Mouse (Mus musculus): ENCODE measurements around the gene Kcnj9. TPM values are rescaled to one million over a fixed set of nuclear protein-coding genes. Genes with fewer than 3 reads are reported as not detected.

The Kcnj9 gene
- polyA plus RNA-seq, 1 experiment from 2014 or later: 5.6 TPM

DNA sequence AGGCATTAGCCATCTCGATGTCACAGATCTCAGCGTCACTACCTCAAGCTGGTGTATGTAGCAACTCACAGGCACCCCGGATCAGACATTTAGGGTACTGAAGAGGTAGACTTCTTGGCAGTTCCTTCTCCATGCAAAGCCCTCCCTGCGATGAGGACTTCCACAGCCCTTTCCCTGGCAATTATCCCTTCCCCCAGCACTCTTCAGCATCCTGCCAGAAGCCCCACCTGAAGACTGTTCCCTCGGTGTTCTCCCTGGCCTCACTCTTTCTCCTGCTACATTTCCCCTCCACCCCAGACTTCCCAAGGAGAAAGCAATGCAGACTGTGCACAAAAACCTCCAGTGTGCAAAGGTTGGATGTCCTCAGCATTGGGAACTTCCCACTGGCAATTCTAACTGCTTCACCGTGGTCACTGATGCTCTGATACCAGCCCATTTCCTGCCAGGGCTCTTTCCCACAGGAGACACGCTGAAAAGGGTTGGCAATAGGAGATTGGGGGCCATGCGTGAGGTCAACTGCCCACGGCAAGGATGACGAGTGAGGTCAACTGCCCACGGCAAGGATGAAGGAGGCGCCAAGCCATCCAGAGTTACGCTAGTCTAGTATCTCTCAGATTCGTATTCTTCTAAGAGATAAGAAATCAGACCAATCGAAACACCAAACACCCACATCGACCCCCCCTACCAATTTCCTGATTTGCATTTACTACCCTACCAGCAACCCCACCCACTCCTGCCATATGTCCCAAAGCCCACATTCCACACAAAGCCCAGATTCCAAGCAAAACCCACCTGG is 1.7 kb downstream of the Kcnj9 start:
- Histone ChIP-seq H3K36me3 (ENCODE audit: control insufficient read depth, insufficient read depth, low read length) (no peaks in the 10 kb centered on the region), H3K4me2 (ENCODE audit: low read length) (no peak overlapping the region), H3K27me3 (replicated peaks; ENCODE audit: control insufficient read depth, insufficient read depth, low read length) (no peaks in the 10 kb centered on the region), H3K9me3 (ENCODE audit: control insufficient read depth, low read length) (no peaks in the 10 kb centered on the region), H3K9ac (ENCODE audit: low read depth, low read length) (no peak overlapping the region), H3K27ac (ENCODE audit: low read depth, low read length) (no peak overlapping the region), H3K4me1 (ENCODE audit: control insufficient read depth, insufficient read depth, low read depth, low read length) (peaks cover 20% of the 10 kb centered on the region), H3K4me3 (ENCODE audit: low read length) (no peak overlapping the region)
- no peak for ATAC-seq
- 91% methylated on average over 16 of the region's 16 CpGs for WGBS

- Histone ChIP-seq H3K27me3 (replicated peaks; ENCODE audit: control insufficient read depth, insufficient read depth, low read length) (no peaks in the 10 kb centered on the region), H3K4me2 (ENCODE audit: low read length) (peak overlapping the region; percentile 87), H3K9ac (ENCODE audit: low read depth, low read length) (no peak overlapping the region), H3K27ac (ENCODE audit: low read depth, low read length) (no peak overlapping the region), H3K4me3 (ENCODE audit: low read length) (peak overlapping the region; percentile 53), H3K4me1 (ENCODE audit: control insufficient read depth, insufficient read depth, low read depth, low read length) (peaks cover 20% of the 10 kb centered on the region), H3K36me3 (ENCODE audit: control insufficient read depth, insufficient read depth, low read length) (no peaks in the 10 kb centered on the region), H3K9me3 (ENCODE audit: control insufficient read depth, low read length) (no peaks in the 10 kb centered on the region)
- WGBS: 63% methylated on average over 11 of the region's 11 CpGs
- no peak for ATAC-seq
Observed at GRCm38 (mm10) chr1:172326684-172327083, 2.4 kb downstream of the Kcnj9 start.

DNA sequence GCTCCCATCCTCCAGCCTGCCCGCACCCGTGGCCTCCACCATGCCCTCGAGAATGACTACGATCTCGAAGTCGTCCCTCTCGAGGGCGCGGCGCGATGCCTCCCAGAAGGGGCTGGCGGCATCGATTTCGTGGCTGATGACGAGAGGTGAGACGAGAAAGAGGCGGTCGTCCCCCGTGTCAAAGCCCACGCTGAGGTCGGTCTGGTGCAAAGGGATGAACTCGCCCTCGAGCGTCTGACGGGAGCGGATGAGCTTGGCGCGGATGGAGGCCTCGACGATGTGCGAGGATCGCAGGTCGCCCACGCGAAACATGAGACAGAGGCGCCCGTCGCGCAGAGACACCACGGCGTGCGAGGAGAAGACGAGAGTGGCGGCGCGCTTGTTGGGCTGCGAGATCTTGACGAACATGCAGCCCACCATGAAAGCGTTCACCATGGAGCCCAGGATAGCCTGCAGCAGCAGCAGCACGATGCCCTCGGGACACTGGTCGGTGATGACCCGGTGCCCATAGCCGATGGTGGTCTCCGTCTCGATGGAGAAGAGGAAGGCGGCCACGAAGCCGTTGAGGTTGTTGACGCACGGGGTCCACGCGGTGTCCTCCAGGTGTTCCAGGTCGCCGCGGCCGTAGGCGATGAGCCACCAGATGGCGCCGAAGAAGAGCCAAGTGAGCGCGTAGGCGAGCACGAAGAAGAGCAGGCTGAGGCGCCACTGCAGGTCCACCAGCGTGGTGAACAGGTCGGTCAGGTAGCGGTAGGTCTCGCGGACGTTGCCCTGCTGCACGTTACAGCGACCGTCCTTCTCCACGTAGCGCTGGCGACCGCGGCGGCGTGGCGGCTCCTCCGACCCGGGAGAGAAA is 3.2 kb downstream of the Kcnj9 start:
- peak overlapping the region; percentile 87 for H3K4me2 ChIP-seq (ENCODE audit: low read length)
- WGBS: 19% methylated on average over 94 of the region's 94 CpGs
- H3K4me3 ChIP-seq (ENCODE audit: low read length): peak overlapping the region; percentile 53
- ATAC-seq: peak; percentile 76
- H3K27ac ChIP-seq (ENCODE audit: low read depth, low read length): no peak overlapping the region
- H3K9me3 ChIP-seq (ENCODE audit: control insufficient read depth, low read length): no peaks in the 10 kb centered on the region
- no peaks in the 10 kb centered on the region for H3K36me3 ChIP-seq (ENCODE audit: control insufficient read depth, insufficient read depth, low read length)
- H3K27me3 ChIP-seq (replicated peaks; ENCODE audit: control insufficient read depth, insufficient read depth, low read length): no peaks in the 10 kb centered on the region
- peaks cover 20% of the 10 kb centered on the region for H3K4me1 ChIP-seq (ENCODE audit: control insufficient read depth, insufficient read depth, low read depth, low read length)
- peak overlapping the region; percentile 70 for H3K9ac ChIP-seq (ENCODE audit: low read depth, low read length)

DNA sequence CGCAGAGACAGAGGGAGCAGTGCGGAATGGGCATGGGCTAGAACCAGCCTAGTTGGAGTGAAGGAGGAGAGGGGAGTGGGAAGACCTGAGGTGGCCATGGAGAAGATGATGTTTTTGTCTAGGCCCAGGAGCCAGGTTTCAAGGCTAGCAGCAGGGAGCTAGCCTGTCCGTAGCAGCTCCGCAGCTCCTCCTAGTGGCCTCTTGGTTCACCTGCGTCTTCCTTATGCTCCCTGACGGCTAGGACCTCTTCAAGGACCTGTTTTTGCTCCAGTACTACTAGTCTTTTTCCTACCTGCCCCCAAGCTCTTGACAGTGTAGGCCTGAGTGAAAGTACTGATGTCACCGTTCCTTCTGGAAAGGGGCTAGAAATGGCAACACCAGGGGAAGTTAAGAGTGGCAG is 4.4 kb downstream of the Kcnj9 start:
- Histone ChIP-seq H3K27me3 (replicated peaks; ENCODE audit: control insufficient read depth, insufficient read depth, low read length) (no peaks in the 10 kb centered on the region), H3K4me1 (ENCODE audit: control insufficient read depth, insufficient read depth, low read depth, low read length) (peaks cover 18% of the 10 kb centered on the region), H3K4me3 (ENCODE audit: low read length) (no peak overlapping the region), H3K36me3 (ENCODE audit: control insufficient read depth, insufficient read depth, low read length) (no peaks in the 10 kb centered on the region), H3K9ac (ENCODE audit: low read depth, low read length) (no peak overlapping the region), H3K27ac (ENCODE audit: low read depth, low read length) (no peak overlapping the region), H3K9me3 (ENCODE audit: control insufficient read depth, low read length) (no peaks in the 10 kb centered on the region), H3K4me2 (ENCODE audit: low read length) (no peak overlapping the region)
- ATAC-seq: no peak
- WGBS: 14% methylated on average over 7 of the region's 7 CpGs

DNA sequence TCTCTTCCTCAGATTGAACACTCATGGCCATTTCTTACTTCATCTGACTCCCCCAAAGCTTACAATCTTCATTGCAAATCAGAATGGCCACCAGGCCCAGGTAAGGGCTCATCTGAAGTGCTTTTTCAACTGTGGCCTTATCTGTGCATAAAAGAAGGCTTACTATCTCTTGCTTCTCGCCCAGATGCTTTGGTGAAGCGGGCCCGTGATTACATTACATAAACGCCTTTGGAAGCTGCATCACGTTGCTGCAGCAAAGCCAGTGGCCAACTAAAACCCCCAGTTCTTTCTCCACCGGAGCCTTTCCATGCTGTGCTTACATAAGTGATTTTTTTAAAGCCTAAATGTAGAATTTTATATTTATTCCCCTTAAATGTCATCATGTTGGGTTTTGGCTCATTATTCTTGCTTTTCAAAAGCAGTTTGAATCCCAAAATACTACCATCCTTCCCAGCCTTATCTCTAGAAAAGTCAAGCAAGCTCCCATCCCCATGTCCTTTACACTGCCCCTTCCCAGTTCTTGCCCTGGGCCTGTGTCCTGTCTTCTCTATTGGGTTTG is 5.2 kb downstream of the Kcnj9 start:
- H3K27me3 ChIP-seq (replicated peaks; ENCODE audit: control insufficient read depth, insufficient read depth, low read length): no peaks in the 10 kb centered on the region
- no peak overlapping the region for H3K4me2 ChIP-seq (ENCODE audit: low read length)
- 61% methylated on average over 6 of the region's 6 CpGs for WGBS
- H3K4me1 ChIP-seq (ENCODE audit: control insufficient read depth, insufficient read depth, low read depth, low read length): peaks cover 9% of the 10 kb centered on the region
- H3K36me3 ChIP-seq (ENCODE audit: control insufficient read depth, insufficient read depth, low read length): no peaks in the 10 kb centered on the region
- H3K4me3 ChIP-seq (ENCODE audit: low read length): no peak overlapping the region
- H3K27ac ChIP-seq (ENCODE audit: low read depth, low read length): no peak overlapping the region
- H3K9ac ChIP-seq (ENCODE audit: low read depth, low read length): no peak overlapping the region
- no peaks in the 10 kb centered on the region for H3K9me3 ChIP-seq (ENCODE audit: control insufficient read depth, low read length)
- no peak for ATAC-seq

DNA sequence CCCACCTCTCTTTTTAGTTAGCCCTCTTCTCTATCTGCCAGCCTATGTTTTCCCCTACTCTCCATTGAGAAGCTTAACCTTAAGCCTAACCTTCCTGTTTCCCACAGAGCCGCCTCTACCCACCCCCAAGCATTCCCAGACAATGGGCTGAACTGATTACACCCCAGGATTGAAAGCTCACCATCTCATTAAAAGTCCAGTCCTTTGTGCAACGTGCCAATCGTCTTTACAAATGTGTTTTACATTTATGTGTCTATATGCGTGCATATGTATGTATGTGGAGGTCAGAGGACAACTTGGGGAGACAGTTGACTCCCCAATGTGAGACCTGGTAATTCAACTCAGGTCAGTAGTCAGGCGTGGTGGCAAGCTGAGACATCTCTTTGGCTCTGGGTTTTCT is 5.8 kb downstream of the Kcnj9 start:
- Histone ChIP-seq H3K4me2 (ENCODE audit: low read length) (no peak overlapping the region), H3K27me3 (replicated peaks; ENCODE audit: control insufficient read depth, insufficient read depth, low read length) (no peaks in the 10 kb centered on the region), H3K9ac (ENCODE audit: low read depth, low read length) (no peak overlapping the region), H3K9me3 (ENCODE audit: control insufficient read depth, low read length) (no peaks in the 10 kb centered on the region), H3K4me1 (ENCODE audit: control insufficient read depth, insufficient read depth, low read depth, low read length) (peaks cover 6% of the 10 kb centered on the region), H3K36me3 (ENCODE audit: control insufficient read depth, insufficient read depth, low read length) (no peaks in the 10 kb centered on the region; the same call in 1 of the 2 replicates), H3K27ac (ENCODE audit: low read depth, low read length) (no peak overlapping the region), H3K4me3 (ENCODE audit: low read length) (no peak overlapping the region)
- 25% methylated on average over 5 of the region's 5 CpGs for WGBS
- no peak for ATAC-seq

DNA sequence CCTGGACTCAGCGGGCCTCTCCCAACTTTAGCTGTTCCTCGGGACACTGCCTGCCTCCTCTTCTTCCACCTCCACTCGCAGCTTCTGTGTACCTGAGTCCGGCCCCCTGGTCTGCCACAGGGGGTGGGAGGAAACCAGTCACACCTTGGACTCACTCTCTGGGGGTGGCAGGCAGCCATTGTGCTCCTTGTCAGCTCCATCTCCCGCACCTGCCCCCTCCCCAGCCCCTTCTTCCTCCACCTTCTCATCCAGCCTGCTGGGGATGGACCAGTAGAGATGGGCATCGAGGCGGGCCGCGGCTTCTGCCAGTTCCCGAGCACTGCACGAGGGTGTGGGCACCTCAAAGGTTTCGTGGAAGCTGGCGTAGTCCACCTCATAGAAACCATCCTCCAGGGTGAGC is 6.4 kb downstream of the Kcnj9 start:
- no peak for ATAC-seq
- H3K4me3 ChIP-seq (ENCODE audit: low read length): no peak overlapping the region
- H3K36me3 ChIP-seq (ENCODE audit: control insufficient read depth, insufficient read depth, low read length): peaks cover 2% of the 10 kb centered on the region; the same call in 1 of the 2 replicates
- H3K9ac ChIP-seq (ENCODE audit: low read depth, low read length): no peak overlapping the region
- no peaks in the 10 kb centered on the region for H3K9me3 ChIP-seq (ENCODE audit: control insufficient read depth, low read length)
- WGBS: 60% methylated on average over 13 of the region's 13 CpGs
- H3K27ac ChIP-seq (ENCODE audit: low read depth, low read length): no peak overlapping the region
- peaks cover 7% of the 10 kb centered on the region; the same call in 1 of the 2 replicates for H3K4me1 ChIP-seq (ENCODE audit: control insufficient read depth, insufficient read depth, low read depth, low read length)
- no peaks in the 10 kb centered on the region for H3K27me3 ChIP-seq (replicated peaks; ENCODE audit: control insufficient read depth, insufficient read depth, low read length)
- H3K4me2 ChIP-seq (ENCODE audit: low read length): no peak overlapping the region

GRCm38 (mm10) chr1:172319921-172320411 is 9.2 kb downstream of the Kcnj9 start:
- WGBS: 19% methylated on average over 5 of the region's 5 CpGs
- Histone ChIP-seq H3K27ac (ENCODE audit: low read depth, low read length) (peak overlapping the region; percentile 9; the same call in 1 of the 2 replicates), H3K9me3 (ENCODE audit: control insufficient read depth, low read length) (no peaks in the 10 kb centered on the region), H3K4me2 (ENCODE audit: low read length) (no peak overlapping the region), H3K4me1 (ENCODE audit: control insufficient read depth, insufficient read depth, low read depth, low read length) (peaks cover 11% of the 10 kb centered on the region; the same call in 1 of the 2 replicates), H3K9ac (ENCODE audit: low read depth, low read length) (no peak overlapping the region), H3K36me3 (ENCODE audit: control insufficient read depth, insufficient read depth, low read length) (peaks cover 2% of the 10 kb centered on the region; the same call in 1 of the 2 replicates), H3K27me3 (replicated peaks; ENCODE audit: control insufficient read depth, insufficient read depth, low read length) (no peaks in the 10 kb centered on the region), H3K4me3 (ENCODE audit: low read length) (no peak overlapping the region)
- peak; percentile 44 for ATAC-seq
